Mouse (Mus musculus) brown adipose tissue, adult 24 weeks (tissue): ENCODE results near the gene Slx. TPM values are rescaled to one million over a fixed set of nuclear protein-coding genes. Genes with fewer than 3 reads are reported as not detected.
"Not testable (repeated sequence)": the region's sequence is repeated elsewhere in the genome, so short reads cannot be mapped to it uniquely, and the experiment has no call there.

ENCODE experiments used
- H3K27ac ChIP-seq: fragments of 200-500 bp; replicated peaks from 2 replicates; pipeline ENCODE4 v1.5.1; 2012; ENCODE audit warnings: low read depth, mild to moderate bottlenecking, low read length
- H3K4me1 ChIP-seq: fragments of 200-500 bp; 2 replicates; pipeline ENCODE4 v1.6.1; 2012; ENCODE audit warnings: low read length, mixed read lengths; ENCODE audit not compliant: control insufficient read depth, insufficient read depth, insufficient read length
- H3K4me3 ChIP-seq: fragments of 200-500 bp; 2 replicates; pipeline ENCODE4 v1.5.1; 2012; ENCODE audit warnings: low read depth, mild to moderate bottlenecking, low read length, moderate library complexity; ENCODE audit not compliant: insufficient read depth
- polyA plus RNA-seq: library from polyadenylated mRNA; stranded (reverse); fragments of >200 nt; gene quantifications from 2 replicates; pipeline ENCODE4 v1.2.4, GENCODE M21; 2012; ENCODE audit not compliant: missing spikeins, insufficient read depth, insufficient read length

The Slx gene
- not detected in 2 replicates for polyA plus RNA-seq

GRCm38 (mm10) chrX:26545465-26545864 lies at the start of gene Slx:
TSS of gene Slx (minus strand) at chrX:26545565.
- H3K4me1 ChIP-seq, H3K27ac ChIP-seq, H3K4me3 ChIP-seq: not testable (repeated sequence)

Other genes with a start within 250 kb of the Slx start
- not detected in 2 replicates for gene Gm2030, start 235.5 kb downstream of the Slx start, polyA plus RNA-seq
- gene Gm14525, start 157.1 kb upstream of the Slx start, polyA plus RNA-seq = not detected in 2 replicates